Mouse (Mus musculus) retina, adult 2 months (tissue): Measurements from ENCODE around the gene Hcn4.
A peak's percentile ranks its signal among the peaks of the same experiment; 100 is the strongest.

Experiments used
- DNase-seq: peaks from one replicate; pipeline ENCODE4 v3.0.0-alpha.2; 2012; ENCODE audit warnings: low read depth, low spot score

Gene Hcn4

DNA sequence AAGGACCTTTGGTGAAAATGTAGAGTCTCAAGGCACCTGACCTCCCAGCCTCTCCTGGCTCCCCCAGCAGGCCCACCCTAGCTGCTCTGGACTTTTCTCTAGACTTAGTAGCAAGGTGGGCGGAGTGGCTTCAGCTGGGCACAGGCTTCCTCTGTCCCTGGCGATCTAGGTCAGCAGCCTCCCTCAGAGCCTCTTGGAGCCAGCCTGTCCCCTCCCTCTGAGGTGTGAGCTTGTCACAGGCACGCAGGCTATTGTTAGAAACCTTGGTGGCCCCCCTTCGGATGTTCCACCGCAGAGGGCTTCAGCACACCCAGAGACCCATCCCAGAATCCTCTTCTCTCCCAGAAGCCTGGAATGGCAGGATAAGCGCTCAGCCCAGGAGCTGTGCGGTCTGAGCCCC, 24.5 kb downstream of the Hcn4 start:
- no peak for DNase-seq

- no peak for DNase-seq
Observed at GRCm38 (mm10) chr9:58849576-58850315, 26.5 kb downstream of the Hcn4 start.

DNA sequence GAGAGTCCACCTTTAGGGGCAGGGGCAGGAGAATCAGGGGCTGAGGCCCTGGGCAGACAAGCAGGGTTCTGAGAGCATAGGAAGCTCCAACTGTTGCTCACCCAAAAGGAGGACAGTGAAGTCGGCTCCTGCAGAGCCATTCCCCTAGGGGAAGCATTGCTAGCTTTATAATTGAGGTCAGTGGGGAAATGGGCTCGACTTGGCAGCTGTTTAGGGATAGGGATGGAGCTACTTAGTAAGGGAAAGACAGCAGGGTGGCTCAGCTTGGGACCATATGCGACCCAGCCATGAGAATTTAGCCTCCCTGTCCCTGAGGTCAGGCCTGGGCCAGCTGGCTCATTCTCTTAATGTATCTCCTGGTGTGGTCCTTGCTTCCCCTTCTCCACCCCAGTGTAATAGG, 31.7 kb downstream of the Hcn4 start:
- DNase-seq = no peak

- DNase-seq = no peak
Observed at GRCm38 (mm10) chr9:58859080-58859635, 35.9 kb downstream of the Hcn4 start.

GRCm38 (mm10) chr9:58863826-58864225, 40.6 kb downstream of the Hcn4 start:
- DNase-seq = no peak

GRCm38 (mm10) chr9:58871141-58871540, 47.9 kb downstream of the Hcn4 start:
- no peak for DNase-seq

DNA sequence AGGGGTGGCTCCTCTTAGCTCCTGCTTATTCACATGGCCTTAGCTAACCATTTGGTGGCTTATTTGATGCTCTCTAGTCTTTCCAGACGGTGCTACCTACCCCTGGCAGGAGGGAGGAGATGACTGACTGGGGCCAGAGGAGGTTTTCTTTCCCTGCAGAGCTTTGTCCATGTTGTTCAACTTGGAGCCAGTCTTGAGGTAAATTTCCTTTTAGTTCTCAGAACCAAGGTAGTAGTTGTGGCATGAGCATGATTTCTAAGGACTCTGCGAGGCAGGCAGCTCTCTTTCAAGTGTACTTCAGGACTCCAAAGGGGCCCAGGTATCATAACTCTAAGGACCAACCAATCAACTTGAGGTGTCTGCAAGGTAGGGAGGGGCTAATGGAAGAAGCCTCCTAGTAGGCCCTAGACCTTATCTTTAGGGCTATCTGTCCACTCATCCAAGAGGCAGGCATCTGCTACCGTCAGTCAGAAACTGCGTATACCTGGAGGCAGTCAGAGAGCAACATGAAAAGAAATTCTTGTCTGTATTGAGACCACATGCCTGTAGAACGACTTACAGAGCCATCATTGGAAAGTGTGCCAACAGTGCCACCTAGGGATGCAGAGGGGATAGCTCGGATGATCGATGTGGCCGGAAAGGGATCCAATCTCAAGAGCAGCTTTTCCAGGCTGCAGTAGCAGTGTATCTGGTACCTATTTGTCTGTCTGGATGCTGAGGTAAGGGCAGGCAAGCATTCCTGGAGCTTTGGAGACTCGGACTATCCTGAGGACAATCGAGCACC, 50.5 kb downstream of the Hcn4 start:
- peak; percentile 37 for DNase-seq

DNA sequence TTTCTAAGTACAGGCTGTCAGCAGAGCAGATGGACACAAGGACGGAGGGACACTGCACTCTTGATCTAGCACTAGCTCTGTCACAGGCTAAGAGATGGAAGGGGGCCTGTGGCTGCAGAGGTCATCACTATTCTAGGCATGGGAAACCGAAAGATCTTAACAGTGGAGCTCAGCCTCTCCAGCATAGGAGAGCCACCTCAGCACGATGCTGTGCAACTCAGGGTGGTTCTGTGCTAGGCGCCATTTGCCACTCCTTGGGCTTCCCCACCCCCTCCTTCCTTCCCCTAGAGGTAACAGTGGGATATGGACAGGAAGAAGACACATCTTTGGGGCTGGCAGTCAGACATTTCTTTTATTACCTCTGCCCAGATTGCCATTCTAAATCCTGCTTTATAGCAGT, 51.1 kb downstream of the Hcn4 start:
- DNase-seq = no peak

- DNase-seq = no peak
Observed at GRCm38 (mm10) chr9:58875439-58875838, 52.2 kb downstream of the Hcn4 start.

DNA sequence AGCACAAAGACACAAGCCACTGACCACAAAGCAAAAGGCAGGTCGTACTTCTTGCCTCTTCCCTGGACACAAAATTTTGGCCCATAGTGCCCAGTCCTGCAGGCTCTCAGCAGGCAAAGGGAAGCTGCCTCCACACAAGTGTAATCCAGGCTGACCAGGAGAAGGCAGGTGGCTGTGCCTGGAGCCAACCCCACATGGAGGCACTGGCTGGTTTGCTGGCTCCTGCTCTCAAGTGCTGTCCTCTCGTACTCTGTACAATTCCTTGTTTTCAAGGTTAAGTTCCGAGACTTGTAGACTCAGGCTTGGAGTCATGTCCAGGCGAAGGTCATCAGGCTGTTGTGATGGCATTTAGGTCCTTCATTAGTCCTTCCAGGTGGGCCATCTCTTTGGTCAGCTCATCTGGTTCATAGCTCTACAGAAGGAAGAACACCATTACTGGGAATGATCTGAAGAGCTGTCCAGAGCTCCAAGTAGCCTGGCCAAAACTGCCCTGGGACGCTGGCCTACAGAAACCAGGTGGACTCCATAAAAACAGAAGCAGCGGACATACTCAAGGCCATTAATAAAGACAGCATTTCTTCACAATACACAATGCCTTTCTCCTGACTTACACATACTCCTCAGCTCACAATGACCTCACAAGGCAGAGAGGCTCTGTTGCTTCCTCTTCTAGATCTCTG, 53.9 kb downstream of the Hcn4 start:
- no peak for DNase-seq

DNA sequence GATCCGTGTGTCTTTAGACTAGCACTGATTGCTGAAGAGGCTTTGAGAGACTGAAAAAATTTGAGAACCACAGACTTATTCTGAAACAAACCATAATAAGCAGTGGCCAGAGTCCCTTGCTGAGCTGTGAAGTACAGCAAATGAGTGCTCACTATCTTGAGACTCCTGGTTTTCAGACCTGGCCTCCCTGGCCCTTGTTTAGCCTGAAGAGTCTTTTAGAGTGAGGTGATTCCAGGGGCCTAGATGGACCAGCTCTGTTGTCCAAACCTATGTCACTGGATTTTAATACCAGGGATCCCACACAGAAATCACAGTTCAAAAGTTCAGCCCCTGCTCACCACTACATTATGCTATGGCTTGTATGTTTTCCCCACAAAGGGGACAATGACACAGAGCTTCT, 56.6 kb downstream of the Hcn4 start:
- DNase-seq = no peak

DNA sequence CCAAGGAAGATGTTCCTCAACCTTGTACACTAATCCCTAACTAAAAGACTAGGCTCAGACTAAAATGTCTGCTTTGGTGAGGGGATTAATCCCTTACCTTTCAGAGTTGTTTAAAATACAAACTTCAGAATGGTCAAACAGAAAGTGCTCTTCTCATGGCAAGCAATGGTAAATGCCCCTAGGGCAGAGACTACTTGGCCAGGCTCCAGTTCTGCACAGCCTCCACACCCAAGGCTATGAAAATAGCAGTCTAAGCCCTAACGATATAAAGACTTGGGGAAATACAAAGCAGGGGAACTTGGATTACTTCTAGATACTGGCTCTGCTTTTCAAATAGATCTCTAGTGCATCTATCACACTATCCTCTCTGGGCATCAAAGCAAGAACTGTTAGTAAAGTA, 59.5 kb downstream of the Hcn4 start:
- DNase-seq = no peak

- DNase-seq = no peak
Observed at GRCm38 (mm10) chr9:58889782-58890448, 66.7 kb downstream of the Hcn4 start.

- DNase-seq = no peak
Observed at GRCm38 (mm10) chr9:58890893-58891292, 67.7 kb downstream of the Hcn4 start.

DNA sequence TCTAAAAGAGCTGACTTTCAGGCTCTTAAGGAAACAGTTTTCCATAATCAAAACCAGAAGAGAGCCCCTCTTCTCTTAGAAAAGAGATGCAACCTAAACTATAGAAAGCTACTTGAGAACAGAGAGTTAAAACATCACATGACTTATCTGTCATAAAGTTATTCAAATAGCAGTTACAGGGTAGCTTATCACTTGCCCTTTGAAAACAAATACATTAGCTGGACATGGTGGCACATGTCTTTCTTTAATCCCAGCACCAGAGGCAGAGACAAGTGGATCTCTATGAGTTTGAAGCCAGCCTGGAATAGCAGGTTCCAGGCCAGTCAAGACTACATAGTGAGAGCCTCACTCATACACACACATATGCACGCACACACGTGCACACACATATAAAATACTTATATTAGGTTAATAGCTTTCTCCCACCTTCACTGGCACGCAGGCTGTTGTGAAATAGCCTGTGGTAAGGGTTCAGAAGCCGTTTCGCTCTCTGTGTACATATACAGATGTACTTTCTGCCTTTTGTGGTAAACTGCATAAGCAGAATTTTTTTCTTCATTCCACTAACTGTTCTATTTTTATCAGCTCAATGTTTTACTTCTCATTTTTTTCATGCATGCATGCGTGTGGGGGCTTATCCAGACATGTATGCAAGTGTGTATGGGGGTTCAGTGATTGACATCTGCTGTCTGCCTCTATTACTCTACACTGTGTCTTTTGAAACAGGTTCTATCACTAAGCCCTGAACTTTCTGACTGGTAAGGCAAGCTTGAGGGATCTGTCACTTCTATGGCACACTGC, 68.8 kb downstream of the Hcn4 start:
- DNase-seq = no peak

- DNase-seq = no peak
Observed at GRCm38 (mm10) chr9:58899602-58900001, 76.4 kb downstream of the Hcn4 start.

DNA sequence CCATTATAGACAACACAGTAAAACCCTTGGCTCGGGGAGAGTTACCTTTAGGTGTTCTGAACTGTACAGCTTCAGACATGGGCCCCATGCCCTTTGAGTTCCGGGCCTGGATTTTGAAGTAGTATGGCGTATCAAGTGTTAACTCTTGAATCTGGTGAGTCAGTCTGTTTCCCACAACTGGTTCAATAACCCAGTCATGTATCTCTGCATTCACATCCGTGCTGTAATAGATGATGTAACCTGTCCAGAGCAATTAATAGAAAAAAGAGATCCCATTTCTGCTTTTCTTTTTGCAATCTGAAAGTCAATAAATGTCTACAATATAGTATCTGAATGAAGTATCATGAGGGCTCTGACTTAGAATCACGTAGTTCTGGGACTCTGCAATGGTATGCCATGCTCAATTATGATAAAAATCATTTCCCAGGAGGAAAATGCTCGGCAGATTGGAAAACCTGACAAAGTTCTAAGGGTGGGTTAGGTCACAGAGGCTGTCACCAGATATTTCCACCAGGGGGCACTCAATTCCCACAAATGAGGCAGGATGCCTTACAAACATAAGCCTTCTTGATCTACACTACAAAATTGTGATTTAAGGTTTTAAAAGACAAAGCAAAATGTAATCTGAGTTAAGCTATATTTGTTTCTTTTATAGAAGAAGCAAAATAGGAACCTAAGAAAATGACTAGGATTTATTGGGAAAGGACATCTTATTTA, 79.8 kb downstream of the Hcn4 start:
- DNase-seq = peak; percentile 44
